Mouse (Mus musculus) stomach, postnatal 0 days (tissue): ENCODE data around the gene Nat8l.

Experiments
- CTCF ChIP-seq: IDR thresholded peaks from 2 replicates; pipeline ENCODE4 v1.5.1; 2016; ENCODE audit warnings: antibody characterized with exemption, low read depth, mild to moderate bottlenecking, moderate library complexity
- EP300 ChIP-seq: optimal IDR thresholded peaks from 2 replicates; pipeline ENCODE3; 2016; ENCODE audit warnings: antibody characterized with exemption

DNA sequence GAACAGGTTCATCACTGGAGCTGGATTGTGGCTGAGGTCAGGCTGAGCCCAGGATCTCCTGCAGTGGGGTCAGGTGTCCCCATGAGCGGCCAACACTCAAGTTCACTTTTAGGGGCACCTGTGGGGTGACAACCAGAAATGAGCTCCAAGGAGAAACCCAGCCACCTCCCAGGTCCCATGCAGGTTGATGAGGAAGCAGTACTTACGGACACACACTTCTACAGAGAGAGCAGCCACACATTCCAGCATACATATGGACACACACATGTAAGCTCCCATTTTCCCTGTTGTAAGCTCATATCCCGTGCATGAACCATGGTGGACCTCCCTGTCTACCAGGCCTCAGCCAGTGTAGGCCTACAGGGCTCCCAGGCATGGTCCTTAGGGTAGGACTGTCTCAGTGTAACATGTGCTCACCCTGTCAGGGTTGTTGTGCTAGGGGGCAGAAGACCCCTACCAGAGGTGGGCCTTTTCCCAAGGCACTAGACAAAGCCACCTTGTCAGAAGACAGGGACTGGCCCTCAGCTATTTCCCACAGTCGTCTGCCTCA, 11.7 kb downstream of the Nat8l start:
- no peak for TF ChIP-seq CTCF
- TF ChIP-seq EP300, result no peak
